Mouse (Mus musculus): ENCODE measurements around the gene Reps2.

- TF ChIP-seq POLR2A (IDR thresholded peaks at IDR 0.05; ENCODE audit: borderline replicate concordance, insufficient read depth, low read length) (no peak), CTCF (IDR thresholded peaks at IDR 0.05; ENCODE audit: borderline replicate concordance, insufficient read depth, low read depth, low read length) (no peak)
Measured at GRCm38 (mm10) chrX:162407291-162407690, 236.2 kb downstream of the Reps2 start.
